Mouse (Mus musculus) C2C12 (cell line): ENCODE measurements around the gene Gm37240.

Experiments used
- CTCF ChIP-seq: IDR thresholded peaks from one replicate; pipeline ENCODE4 v1.5.1; 2011; ENCODE audit not compliant: control insufficient read depth, insufficient read depth, insufficient read length
- MAX ChIP-seq: IDR thresholded peaks from one replicate; pipeline ENCODE4 v1.6.1; 2011; ENCODE audit warnings: mild to moderate bottlenecking, control low read depth
- MYOD1 ChIP-seq: IDR thresholded peaks from one replicate; pipeline ENCODE4 v1.6.1; 2011; ENCODE audit warnings: low read depth; ENCODE audit not compliant: control insufficient read depth, insufficient read length
- MYOG ChIP-seq: IDR thresholded peaks from one replicate; pipeline ENCODE4 v1.6.1; 2011; ENCODE audit not compliant: control insufficient read depth, insufficient read length; ENCODE audit errors: extremely low read depth
- USF1 ChIP-seq: IDR thresholded peaks from one replicate; pipeline ENCODE4 v1.6.1; 2011; ENCODE audit warnings: low read depth, mild to moderate bottlenecking, control low read depth, moderate library complexity

DNA sequence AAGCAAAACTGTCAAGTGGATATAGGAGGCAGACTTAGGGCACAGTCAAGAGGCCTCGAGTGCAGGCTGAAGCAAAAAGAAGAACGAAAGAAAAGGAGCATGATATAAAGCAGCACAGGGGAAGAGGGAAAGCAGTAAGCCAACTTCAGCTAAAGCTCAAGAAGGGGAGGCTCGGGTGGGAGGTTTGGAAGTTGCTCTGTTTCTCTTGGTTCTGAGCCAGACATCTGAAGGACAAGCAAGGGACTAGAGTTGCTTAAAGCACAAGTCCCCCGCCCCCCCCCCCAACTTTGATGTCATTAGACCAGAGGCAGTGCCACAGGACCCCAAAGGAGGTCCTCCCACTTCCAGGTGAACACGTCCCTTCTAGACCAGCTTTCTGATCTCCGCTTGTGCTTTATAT is 433.3 kb downstream of the Gm37240 start:
- TF ChIP-seq USF1, result no peak
- TF ChIP-seq MAX, result no peak
- TF ChIP-seq CTCF, result no peak
- TF ChIP-seq MYOG, result no peak
- no peak for TF ChIP-seq MYOD1
